Mouse (Mus musculus): ENCODE measurements at regions not wholly inside any gene's neighbourhood (a gene's known extent, or its start where the extent isn't known, plus 50 kb on each side); places are given as distances from the start of the nearest gene placed in this dataset.

DNA sequence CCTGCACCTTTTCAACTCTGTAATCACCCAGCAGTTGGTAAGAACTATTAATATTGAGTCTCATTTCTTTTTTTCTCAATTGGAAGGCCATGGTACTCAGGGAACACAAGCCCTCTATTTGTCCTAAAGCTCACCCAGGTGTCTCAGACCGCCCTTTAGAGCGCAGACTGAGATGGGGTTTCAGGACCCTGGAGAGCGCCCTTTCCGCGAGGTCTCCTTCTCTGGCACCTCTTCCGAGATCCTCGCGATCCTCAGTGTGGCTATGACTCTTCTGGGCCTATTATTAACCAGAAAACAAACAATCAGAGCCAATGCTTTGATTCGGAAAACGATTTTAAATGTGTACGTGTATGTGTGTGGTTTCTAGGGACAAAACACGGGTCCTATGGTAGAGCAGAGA lies 201.0 kb downstream of the Suds3 start:
- peak in 1 of 2 experiments; percentile 1 for DNase-seq (ENCODE audit: low spot score in 2 of 2)

DNA sequence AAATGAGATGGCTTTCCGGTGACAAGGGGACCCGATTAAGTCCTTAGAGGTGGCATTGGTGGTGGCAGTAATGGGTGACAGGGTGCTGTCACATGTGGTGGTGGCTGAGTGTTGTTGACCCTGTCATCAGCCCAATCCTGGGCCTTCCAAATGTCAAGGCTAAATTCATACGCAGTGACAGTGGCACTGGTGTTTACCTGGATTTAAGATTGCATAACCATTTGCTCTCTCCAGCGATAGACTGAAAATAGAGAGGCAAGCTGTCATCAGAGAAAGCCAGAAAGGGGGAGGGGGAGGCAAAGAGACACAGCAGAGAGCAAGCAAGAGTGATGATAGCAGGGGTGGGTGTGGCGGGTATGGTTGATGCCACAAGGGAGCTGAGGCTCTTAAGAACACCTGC lies 215.1 kb downstream of the Suds3 start:
- DNase-seq (ENCODE audit: low spot score in 2 of 2) = no peak

DNA sequence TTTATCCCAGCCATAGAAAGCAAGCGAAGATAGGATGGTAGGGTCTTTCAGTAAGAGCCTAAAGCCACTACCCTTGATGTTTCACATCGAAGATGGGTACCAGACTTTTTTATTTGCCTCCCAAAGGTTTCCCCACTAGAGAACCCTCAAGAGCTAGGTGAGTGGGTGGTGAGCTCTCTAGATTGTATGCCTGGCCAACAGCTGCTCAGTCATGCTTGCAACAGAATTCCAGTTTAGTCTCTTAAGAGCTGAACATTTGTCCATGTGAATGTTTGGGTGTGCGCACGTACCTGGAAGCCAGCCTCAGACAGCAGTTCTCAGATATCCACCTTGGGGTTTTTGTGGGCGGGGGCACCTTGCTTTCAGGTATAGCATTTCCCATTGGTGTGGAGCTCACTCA lies 218.5 kb downstream of the Suds3 start:
- no peak for DNase-seq (ENCODE audit: low spot score in 2 of 2)

DNA sequence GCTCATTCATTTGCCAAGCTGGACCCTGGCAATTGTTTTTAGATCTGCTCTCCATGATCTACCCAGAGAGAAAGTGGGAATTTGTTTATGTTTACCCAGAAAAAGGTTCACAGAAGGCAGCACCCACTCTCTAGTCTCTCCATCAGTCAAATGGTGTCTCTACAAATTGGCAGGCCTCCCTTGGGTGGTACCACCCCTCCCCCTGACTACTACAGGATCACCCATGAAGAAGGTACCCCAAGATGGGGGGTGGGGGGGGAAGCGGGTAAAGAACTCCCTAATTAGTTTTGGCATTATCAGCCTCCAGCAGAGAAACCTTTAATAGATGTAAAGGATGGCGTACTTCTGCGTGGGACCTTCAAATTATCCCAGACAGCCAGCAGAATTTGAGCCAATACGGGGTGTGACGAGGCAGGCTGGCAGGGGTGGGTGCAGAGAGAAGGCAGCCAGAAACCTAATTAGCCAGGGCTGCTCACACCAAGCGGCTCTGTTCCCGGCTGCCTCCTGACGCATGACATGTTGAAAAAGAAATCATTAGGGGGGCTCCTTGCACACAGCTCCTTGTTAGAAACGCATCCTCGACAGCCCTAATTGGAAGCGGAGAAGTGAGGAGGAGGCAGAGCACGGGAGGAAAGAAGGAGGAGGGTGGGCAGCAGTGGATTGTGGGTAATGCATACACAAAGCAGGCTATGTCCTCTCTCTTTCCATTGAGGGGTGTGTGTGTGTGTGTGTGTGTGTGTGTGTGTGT lies 220.7 kb downstream of the Suds3 start:
- no peak for DNase-seq (ENCODE audit: low spot score in 2 of 2)

DNA sequence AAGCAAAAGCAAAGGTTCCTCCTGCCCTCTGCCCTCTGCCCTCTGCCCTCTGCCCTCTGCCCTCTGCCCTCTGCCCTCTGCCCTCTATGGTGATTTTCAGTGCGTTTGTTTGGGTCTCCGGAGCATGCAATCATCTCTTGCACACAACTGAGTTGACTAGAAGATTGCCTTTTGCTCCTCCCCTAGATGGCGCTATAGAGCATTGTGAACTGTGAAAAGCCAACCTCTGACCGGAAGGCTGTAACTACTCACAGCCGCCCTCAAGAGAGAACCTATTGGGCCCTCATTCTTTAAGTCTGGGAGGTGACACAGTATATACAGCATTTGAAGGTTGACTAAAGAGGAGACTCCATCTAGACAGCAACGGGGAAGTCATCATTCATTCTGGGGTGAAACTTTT lies 221.3 kb downstream of the Suds3 start:
- no peak for DNase-seq (ENCODE audit: low spot score in 2 of 2)

DNA sequence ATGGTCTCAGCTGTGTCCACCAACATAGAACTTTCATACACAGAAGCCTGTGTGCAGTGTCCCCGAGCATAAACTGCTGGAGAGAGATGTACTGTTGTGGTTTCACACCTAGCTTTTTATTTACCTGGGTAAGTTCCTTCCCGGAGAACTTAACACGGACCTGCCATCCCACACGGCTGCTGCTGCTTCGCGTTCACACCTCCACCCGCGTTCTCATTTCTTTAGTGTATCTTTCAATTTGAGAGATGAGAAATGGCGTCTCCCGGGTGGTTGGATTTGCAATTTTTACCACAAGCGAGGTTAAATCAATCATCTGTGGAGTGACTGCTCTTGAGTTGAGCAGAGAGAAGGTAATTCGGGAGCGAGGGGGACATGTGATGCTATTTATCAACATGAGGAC lies 223.0 kb downstream of the Suds3 start:
- no peak for DNase-seq (ENCODE audit: low spot score in 2 of 2)

DNA sequence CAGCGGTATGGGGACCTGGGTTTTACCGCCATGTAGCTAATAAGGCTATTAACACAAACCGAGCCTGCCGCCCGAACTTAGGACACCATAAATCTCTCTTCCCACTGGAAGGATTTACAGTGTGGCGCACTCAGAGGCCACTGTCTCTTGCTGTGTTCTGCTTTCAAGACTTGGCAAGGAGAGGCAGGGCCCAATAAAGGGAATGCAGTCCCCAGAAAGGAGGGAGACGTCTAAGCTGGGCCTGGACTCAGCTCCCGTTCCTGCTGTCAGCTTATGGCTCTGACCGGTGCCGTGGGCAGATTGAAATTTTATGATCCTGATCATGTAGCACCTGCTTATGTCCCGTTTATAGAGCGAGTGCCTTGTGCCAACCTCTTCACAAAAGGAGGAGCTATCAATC lies 226.7 kb downstream of the Suds3 start:
- DNase-seq (ENCODE audit: low spot score in 2 of 2) = no peak

DNA sequence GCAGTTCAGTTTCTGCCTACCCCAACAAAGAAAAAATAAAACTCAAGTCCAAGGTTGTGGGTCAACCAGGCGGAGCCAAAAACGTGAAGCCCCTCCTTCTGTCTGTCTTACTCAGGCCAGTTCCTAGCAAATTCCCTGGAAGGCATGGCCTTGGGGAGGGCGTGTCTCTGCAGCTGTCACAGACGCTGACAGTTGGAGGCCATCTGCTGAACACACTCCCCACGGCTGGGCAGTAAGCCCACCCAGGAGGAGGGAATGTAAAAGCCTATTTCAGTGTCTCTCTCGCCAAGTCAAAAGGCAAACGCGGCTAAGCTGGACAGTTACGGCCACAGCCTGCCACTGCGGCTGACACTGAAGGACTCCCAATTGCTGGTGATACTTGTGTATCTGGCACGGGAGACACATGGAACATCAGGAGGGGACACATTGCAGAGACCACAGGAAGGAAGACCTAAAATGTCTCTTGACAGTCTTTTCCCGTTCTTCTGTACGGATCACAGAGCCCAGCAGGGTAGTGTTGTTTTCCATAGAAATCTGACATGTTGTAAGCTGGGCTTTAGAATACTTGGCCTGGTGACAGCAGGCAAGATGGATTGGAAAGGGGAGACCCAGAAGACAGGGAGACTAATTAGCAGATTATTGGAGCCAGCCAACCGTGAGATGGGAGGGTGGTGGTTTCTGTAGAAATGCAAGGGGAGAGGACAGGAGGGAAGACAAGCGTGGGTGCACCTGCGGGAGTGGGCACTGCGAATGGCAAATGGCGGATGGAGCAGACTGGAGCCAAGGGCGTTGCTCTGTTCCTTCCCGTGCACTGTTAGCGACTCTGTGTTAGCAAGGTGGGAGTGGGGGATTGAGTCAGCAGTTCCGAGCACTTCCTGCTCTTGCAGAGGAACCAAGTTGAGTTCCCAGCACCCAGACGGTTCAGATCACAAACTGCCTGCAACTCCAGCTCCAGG lies 229.5 kb downstream of the Suds3 start:
- DNase-seq (ENCODE audit: low spot score in 2 of 2) = no peak

DNA sequence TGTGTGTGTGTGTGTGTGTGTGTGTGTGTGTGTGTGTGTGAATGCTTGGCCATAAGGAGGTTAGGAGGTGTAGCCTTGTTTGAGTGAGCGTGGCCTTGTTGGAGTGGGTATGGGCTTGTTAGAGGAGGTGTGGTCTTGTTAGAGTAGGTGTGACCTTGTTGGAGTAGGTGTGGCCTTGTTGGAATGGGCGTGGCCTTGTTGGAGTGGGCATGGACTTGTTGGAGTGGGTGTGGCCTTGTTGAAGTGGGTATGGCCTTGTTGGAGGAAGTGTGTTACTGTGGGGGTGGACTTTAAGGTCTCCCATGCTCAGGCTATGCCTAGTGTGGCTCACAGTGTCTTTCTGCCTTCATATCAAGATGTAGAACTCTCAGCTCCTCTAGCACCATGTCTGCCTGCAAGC lies 236.2 kb downstream of the Suds3 start:
- DNase-seq (ENCODE audit: low spot score in 2 of 2) = no peak

DNA sequence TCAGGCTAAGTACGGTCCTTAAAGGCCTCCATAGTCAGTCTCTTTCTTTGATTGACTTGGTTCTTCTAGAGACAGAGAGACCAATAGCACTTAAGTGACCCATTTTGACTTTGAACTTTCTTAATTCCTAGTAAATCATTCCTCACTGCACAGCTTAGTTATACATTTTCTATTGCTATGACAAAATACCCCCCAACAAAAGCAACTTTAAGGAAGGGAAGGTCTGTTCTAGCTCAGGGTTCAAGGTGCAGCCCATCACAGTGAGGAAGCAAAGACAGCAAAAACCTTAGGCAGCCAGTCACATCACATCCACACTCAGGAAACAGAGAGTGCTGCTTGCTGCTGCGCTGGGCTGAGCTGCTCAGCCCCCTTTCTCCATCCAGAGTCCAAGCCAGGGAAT lies 241.0 kb downstream of the Suds3 start:
- DNase-seq (ENCODE audit: low spot score in 2 of 2) = no peak

DNA sequence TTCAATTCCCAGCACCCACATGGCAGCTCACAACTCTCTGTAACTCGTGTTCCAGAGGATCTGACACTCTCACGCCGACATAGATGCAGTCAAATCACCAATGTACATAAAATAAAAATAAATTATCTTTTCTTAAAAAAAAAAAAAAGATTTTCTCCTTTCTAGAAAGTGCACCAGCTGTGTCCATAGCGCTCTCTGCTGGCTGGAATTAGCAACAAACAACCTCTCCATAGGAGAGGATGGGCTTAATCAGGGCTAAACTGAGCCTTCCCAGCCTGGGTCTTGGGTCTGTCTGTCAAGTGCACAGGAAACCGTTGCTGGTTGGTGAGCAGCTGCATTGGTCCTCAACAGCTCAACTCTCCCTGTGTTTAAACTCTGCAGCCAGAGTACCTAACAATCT lies 247.8 kb downstream of the Suds3 start:
- DNase-seq (ENCODE audit: low spot score in 2 of 2) = no peak

DNA sequence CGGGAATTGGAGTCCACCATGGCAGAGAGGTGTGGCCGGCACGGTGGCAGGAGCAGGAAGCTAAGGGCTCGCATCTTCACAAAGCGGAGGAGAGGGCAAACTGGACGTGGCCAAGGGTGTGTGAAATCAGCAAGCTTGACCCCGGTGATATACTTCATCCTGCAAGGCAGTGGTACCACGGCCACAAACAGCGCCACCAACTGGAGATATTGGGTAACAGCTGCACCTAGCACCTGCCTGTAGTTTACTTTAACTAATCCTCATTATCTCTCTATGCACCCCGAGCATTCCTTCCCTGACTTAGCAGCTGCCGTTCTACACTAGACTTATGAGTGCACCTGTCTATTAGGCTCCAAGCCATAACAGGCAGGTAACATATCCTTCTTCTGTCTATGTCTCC lies 251.6 kb downstream of the Suds3 start:
- no peak for DNase-seq (ENCODE audit: low spot score in 2 of 2)

DNA sequence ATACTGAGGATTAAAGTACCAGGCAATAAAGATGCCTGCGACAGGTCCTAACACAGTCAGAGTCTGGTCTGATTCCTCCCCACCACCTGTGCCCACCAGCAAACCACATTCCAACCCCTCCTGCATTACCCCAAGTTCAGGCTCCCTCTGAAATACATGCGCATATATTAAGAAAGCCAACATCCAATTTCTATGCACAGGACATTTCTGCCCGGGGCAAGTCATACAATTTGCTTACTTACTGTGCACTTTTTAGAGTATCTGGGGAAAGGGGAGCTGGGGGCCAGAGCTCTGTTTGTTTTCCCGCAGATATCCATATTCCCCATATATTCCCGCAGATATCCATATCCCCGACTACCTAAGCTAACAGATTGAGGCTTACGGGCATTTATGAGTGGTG lies 261.1 kb upstream of the Srrm4 start:
- no peak for DNase-seq (ENCODE audit: low spot score in 2 of 2)

DNA sequence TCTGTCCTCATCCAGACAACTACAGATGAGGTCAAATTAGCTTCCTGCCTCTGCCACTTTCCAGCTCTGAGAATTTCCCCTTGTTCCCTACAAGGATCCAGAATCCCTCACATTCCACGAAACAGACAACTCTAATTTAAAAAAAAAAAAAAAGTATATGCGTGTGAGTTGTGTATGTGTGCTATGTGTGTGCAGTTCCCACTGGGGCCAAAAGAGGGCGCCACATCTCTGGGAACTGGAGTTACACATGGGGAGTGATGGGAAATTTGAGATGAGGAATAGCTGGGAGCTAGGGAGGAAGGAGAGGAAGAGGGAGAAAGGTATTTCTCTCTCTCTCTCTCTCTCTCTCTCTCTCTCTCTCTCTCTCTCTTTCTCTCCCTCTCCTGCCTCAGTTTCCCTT lies 240.3 kb upstream of the Srrm4 start:
- DNase-seq (ENCODE audit: low spot score in 2 of 2) = no peak

DNA sequence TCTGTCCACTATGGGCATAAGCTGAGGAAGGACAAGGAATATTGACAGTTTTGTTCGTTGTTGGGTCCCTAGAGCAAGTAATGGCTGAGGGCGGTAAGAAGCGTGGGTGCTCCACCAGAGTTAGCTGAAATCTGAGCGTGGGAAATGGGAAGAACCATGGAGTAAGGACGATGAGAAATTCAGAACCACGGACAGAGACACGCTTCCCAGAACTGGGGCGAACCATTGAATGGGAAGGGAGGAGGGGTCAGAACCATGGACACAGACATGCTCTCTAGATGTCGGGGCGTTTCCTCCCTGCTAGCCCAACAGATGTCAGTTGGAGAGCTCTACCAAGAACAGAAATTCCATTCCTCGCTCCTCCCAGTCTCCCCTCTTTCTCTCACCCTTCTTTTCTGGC lies 238.2 kb upstream of the Srrm4 start:
- DNase-seq (ENCODE audit: low spot score in 2 of 2) = no peak

DNA sequence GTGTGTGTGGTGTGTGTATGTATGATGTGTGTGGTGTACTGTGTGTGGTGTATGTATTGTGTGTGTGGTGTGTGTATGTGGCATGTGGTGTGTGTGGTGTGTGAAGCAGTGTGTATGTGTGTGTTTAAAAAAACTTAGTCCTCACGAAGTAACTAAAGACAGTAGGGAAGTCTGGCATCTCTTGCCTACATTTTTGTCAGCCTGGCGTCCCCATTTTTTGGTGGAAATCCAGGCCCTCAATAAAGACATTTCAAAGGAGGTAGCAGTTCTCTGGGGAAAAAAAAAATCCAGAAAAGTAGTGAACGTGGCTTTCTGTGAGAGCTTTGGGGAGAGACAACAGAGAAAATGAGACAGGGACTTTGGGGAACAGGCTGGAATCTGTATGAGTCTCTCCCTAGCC lies 231.6 kb upstream of the Srrm4 start:
- DNase-seq (ENCODE audit: low spot score in 2 of 2) = no peak

DNA sequence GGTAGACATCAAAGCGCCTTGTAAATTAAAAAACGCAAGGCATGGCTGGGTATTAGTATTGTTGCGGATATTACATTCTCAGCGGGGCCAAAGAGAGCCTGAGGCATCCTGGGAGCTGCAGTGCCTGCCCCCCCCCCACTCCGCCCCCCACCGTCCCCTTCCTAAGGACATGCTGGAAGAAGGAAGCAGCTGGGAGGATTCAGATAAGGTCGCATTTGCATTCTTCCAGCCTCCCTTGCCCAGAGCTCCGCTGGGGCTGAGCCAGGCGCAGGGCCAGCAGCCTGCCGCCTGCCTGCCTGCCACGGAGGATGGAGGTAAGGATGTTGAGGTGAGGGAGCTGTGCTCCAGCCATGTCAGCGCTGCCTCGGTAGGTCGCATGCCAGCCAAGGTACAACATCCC lies 230.5 kb upstream of the Srrm4 start:
- DNase-seq (ENCODE audit: low spot score in 2 of 2) = no peak

DNA sequence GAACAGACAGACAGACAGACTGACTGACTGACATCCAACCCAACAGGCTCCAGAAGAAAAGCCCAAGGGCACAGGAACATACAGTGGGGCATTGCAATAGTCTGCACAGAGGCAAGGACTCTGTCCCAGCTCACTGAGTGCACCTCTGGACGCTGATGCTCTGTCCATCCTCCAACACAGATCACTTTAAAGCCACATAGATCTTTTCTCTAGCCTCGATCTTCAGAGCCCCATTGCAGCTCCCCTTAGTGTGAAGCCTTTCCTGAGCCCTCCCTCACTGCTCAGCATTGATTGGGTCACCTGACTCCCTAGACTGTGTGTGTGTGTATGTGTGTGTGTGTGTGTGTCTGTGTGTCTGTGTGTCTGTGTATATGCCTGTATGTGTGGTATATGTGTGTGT lies 218.2 kb upstream of the Srrm4 start:
- no peak for DNase-seq (ENCODE audit: low spot score in 2 of 2)

DNA sequence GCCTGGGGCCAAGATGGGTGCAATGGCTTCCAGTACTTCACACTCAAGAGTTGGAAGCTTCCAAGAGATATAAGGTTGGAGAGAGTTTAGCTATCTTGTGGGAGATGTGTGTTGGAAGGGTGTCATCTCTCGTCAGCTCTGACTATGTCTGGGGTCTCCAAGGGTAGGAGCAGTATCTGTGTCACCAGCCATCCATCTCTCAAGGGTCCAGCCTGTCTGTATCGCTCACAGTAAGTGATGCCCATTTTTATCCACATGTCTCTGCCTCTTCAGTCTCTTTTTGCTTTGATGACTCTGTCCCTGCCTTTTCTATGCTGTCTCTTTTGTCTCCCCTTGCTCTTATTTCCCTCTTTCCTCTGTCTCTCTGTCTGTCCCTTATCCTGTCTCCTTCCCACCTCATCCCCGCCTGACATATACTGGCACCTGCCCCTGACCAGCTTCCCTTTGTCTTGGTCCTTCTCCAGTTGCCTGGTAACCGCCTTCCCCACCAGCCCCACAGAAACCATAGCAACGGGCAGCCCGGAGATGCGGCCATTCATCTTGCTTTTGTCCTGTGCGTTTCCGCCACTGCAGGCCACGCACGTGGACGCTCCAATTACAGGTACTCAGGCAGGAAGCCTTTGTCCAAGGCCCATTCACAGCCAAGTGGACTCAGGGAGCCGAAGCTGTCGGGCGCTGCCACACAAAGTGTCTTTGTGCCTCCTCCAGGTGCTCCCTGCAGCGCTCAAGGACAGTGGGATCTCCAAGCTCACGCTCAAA lies 217.6 kb upstream of the Srrm4 start:
- no peak for DNase-seq (ENCODE audit: low spot score in 2 of 2)

DNA sequence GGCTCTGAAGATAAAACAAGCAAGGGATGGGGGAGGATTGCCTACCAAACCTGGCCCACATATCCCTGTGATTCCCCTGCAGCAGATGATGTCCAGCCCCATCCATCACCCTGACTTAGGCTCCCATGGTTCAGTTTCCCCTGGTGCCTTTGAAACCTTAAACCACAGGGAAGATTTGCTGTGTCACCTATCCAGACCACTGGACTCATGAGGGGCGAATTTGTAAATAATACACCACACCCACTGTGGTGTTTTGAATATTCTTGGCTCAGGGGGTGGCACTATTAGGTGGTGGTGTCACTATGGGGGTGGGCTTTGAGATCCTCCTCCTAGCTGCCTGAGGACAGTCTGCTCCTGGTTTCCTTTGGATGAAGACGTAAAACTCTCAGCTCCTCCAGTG lies 205.8 kb upstream of the Srrm4 start:
- DNase-seq (ENCODE audit: low spot score in 2 of 2) = no peak

DNA sequence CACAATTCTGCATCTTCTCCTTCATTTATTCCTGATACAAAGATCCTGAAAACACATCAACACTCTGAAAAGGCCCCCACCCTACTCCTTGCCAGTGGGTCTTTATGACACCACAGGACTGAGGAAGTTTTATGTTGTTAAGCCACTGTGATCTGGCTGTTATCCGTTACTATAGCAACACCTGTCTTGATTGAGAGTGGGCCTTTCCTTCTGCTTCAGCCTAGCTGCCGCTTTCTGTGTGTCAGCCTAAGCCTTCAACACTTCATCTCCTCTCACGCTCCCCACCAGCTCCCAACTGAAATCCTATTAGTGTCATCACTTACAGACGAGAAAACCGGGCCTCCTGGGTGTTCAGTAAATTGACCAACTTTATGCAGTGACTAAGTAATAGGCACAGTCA lies 203.6 kb upstream of the Srrm4 start:
- no peak for DNase-seq (ENCODE audit: low spot score in 2 of 2)

DNA sequence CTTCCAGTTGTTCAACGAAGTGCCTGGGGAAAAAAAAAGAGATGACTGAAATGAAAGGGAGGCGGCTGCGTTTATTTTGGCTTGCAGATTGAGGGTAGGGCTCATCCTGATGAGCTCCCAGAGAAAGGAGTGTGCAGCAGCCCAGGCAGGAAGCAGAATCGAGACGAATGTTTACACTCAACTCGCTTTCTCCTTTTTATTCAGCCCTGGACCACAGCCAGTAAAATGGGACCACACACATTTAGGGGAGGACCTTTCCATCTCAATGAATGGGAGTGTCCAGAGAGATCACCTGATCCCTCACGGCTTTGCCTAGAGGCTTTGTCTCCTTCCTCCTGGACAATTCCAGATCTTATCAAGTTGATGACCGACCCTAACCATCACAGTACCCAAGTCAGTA lies 198.8 kb upstream of the Srrm4 start:
- DNase-seq (ENCODE audit: low spot score in 2 of 2) = no peak
